Mouse (Mus musculus): ENCODE results near the gene Lmln. TPM values are rescaled to one million over a fixed set of nuclear protein-coding genes. Genes with fewer than 3 reads are reported as not detected.
"Not testable (repeated sequence)": the region's sequence is repeated elsewhere in the genome, so short reads cannot be mapped to it uniquely, and the experiment has no call there.

The Lmln gene
- total RNA-seq (2017): 0.21 to 0.57 TPM (median 0.39 TPM) in 3 replicates

GRCm38 (mm10) chr16:33062024-33062681, at the start of gene Lmln:
Gene Lmln, plus strand, starts transcription at chr16:33062521.
- peak; percentile 87 for ATAC-seq (replicated peaks; ENCODE audit: insufficient number of reproducible peaks, low FRiP score, low TSS enrichment, poor library complexity, severe bottlenecking)

GRCm38 (mm10) chr16:33013801-33014200, 48.5 kb upstream of the Lmln start:
- no peak for ATAC-seq (replicated peaks; ENCODE audit: insufficient number of reproducible peaks, low FRiP score, low TSS enrichment, poor library complexity, severe bottlenecking)

DNA sequence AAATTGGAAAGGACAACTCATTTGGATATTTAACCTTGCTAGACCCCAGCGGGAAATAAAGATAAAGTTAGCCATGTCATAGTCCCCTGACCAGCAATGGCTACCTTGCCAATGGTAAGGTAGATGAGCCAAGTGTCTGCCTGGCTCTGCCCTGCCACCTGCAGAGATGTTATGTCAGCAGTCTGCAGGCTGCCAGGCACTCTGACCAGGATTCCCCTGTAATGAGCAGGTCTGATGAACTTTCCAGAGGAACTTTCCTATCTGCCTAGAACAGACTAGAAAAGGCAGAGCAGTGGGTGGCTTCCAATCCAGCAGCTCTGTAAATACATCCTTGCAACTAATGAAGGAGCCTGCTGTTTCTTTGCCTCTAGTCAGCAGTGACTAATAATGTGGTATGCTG, 47.4 kb upstream of the Lmln start:
- no peak for ATAC-seq (replicated peaks; ENCODE audit: insufficient number of reproducible peaks, low FRiP score, low TSS enrichment, poor library complexity, severe bottlenecking)

DNA sequence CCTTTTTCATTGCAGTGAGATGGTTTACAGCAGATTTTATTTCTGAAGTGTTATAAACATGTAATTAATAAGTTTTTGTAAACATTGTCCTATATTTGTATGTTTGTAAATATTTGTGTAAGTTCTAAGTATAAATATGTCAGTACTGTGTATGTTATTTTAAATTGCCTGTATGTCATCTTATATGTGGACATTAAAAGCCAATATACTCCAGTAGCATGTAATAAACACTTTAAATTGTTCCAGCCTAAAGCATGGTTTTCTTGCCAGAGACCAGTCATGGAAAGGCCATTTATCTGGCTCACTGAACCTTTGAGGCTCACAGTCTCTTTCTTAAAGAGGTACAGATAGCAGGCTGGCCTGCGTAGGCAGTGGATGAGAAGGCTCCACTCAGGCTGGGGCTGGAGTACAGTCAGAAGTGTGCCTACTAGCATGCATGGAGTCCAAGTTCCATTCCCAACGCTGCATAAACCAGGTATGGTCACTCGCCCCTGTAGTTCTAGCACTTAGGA, 46.9 kb upstream of the Lmln start:
- ATAC-seq (replicated peaks; ENCODE audit: insufficient number of reproducible peaks, low FRiP score, low TSS enrichment, poor library complexity, severe bottlenecking): no peak

DNA sequence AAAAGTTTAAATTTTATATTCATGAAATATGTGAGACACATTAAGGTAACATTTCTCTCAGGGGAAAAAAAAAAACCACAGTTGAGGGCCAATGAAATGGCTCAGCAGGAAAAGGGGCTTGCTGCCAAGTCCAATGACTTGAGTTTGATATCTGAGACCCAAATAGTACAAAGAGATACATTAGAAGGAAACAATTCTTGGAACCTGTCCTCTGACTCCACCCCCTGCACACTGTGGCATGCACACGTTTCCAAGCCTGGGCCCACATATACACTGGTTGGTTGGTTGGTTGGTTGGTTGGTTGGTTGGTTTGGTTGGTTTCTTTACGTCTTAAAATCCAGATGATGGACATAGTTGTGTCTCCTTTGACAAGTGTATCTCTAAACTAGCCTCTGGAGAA, 46.3 kb upstream of the Lmln start:
- ATAC-seq (replicated peaks; ENCODE audit: insufficient number of reproducible peaks, low FRiP score, low TSS enrichment, poor library complexity, severe bottlenecking): no peak

GRCm38 (mm10) chr16:33017677-33018349, 44.5 kb upstream of the Lmln start:
- ATAC-seq (replicated peaks; ENCODE audit: insufficient number of reproducible peaks, low FRiP score, low TSS enrichment, poor library complexity, severe bottlenecking): no peak

DNA sequence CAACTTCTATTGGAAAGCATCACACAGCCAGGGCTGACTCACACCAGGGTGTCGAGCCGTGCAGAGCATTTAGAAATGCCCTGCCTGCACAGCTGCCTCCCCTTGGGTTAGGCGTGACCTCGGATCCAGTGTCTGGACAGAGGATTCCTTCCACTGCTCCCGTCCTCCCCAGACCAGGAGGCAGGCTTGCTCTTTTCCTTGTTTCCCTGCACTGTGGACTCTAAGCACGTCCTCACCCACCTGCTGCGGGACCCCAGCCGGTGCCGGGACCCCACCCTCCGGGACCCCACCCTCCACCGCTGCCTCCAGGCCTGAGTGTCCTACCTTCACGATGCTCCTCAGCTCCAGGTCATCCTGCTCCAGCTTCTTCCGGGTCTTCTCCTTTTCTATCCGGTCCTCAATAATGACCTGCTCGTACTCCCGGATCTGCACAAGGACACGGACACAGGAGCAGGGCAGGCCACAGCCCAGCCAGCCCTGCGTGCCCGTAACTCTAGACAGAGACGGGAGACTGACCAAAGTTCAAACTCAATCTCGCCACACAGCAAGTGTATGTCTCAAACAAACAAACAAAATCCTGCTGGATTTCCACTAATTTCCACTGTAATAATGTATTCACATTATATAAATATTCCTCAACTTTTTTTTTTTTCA, 43.1 kb upstream of the Lmln start:
- ATAC-seq (replicated peaks; ENCODE audit: insufficient number of reproducible peaks, low FRiP score, low TSS enrichment, poor library complexity, severe bottlenecking): no peak

DNA sequence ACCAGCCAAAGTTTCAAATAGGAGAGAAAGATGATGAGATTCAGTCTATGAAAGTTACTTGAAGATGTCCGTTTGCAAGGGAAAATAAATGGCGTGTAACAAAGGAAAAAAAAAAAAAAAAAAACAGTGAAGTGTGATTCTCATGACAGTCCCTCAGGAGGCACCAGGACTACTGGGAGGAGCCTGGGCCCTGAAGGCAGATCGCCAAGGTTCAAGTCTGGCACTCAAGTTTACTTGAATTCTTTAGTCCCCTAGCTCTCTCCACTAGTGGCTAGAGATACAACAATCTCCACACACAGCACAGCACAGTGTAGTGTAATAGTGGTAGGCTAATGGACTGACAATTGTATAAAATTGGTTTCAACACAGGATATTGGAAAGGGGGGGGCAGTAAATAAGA, 40.9 kb upstream of the Lmln start:
- no peak for ATAC-seq (replicated peaks; ENCODE audit: insufficient number of reproducible peaks, low FRiP score, low TSS enrichment, poor library complexity, severe bottlenecking)

GRCm38 (mm10) chr16:33023750-33024149, 38.6 kb upstream of the Lmln start:
- peak; percentile 96 for ATAC-seq (replicated peaks; ENCODE audit: insufficient number of reproducible peaks, low FRiP score, low TSS enrichment, poor library complexity, severe bottlenecking)

- no peak for ATAC-seq (replicated peaks; ENCODE audit: insufficient number of reproducible peaks, low FRiP score, low TSS enrichment, poor library complexity, severe bottlenecking)
These were observed 37.7 kb upstream of the Lmln start for GRCm38 (mm10) chr16:33024456-33025104.

- no peak for ATAC-seq (replicated peaks; ENCODE audit: insufficient number of reproducible peaks, low FRiP score, low TSS enrichment, poor library complexity, severe bottlenecking)
These were observed 36.0 kb upstream of the Lmln start for GRCm38 (mm10) chr16:33026357-33026756.

DNA sequence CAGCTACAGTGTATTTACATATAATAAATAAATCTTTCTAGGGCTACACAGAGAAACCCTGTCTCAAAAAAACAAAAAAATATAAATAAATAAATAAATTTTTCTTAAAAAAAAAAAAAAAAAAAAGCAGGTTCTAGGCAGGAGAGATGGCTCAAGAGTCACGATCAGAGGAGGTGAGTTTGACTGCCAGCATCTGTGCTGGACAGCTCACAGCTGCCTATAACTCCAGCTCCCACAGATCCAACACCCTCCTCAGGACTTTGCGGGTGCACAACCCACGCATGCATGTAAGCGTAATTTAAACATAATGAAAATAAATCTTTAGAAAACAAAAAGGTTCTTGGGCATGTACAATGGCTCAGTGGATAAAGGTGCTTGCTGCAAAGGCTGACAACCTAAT, 26.3 kb upstream of the Lmln start:
- no peak for ATAC-seq (replicated peaks; ENCODE audit: insufficient number of reproducible peaks, low FRiP score, low TSS enrichment, poor library complexity, severe bottlenecking)

GRCm38 (mm10) chr16:33042682-33043081, 19.6 kb upstream of the Lmln start:
- no peak for ATAC-seq (replicated peaks; ENCODE audit: insufficient number of reproducible peaks, low FRiP score, low TSS enrichment, poor library complexity, severe bottlenecking)

GRCm38 (mm10) chr16:33043268-33043667, 19.1 kb upstream of the Lmln start:
- no peak for ATAC-seq (replicated peaks; ENCODE audit: insufficient number of reproducible peaks, low FRiP score, low TSS enrichment, poor library complexity, severe bottlenecking)

GRCm38 (mm10) chr16:33048004-33048403, 14.3 kb upstream of the Lmln start:
- ATAC-seq (replicated peaks; ENCODE audit: insufficient number of reproducible peaks, low FRiP score, low TSS enrichment, poor library complexity, severe bottlenecking): no peak

DNA sequence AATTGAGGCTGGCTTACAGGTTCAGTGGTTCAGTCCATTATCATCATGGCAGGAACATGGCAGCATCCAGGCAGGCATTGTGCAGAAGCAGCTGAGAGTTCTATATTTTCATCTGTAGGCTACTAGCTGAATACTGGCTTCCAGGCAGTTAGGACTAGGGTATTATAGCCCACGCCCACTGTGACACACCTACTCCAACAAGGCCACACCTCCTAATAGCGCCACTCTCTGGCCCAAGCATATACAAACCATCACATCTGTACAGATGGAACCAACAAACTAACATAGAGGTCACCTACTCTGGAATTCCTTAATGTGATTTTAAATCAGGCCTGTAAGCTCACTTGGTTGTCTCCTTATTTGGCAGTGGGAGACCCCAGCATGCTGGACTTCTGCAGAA, 13.6 kb upstream of the Lmln start:
- no peak for ATAC-seq (replicated peaks; ENCODE audit: insufficient number of reproducible peaks, low FRiP score, low TSS enrichment, poor library complexity, severe bottlenecking)

GRCm38 (mm10) chr16:33049809-33050208, 12.5 kb upstream of the Lmln start:
- no peak for ATAC-seq (replicated peaks; ENCODE audit: insufficient number of reproducible peaks, low FRiP score, low TSS enrichment, poor library complexity, severe bottlenecking)

DNA sequence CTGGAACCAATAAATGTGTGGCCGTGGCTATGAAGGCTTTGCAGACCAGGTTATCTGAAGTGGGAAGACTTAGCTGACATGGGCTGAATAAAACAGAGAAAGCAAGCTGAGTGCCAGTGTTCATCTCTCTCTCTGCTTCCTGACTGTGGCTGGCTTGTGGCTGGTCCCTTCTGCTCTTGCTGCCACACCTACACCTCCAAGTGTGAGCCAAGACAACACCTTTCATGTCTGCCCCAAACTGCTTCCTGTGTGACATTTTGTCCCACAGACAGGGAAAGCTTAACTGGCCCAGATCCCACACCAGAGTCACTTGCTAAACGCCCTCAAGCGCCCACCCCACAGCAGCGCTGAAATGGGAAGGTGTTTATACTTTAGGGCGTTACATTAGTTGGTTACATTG, 9.2 kb upstream of the Lmln start:
- ATAC-seq (replicated peaks; ENCODE audit: insufficient number of reproducible peaks, low FRiP score, low TSS enrichment, poor library complexity, severe bottlenecking): no peak

DNA sequence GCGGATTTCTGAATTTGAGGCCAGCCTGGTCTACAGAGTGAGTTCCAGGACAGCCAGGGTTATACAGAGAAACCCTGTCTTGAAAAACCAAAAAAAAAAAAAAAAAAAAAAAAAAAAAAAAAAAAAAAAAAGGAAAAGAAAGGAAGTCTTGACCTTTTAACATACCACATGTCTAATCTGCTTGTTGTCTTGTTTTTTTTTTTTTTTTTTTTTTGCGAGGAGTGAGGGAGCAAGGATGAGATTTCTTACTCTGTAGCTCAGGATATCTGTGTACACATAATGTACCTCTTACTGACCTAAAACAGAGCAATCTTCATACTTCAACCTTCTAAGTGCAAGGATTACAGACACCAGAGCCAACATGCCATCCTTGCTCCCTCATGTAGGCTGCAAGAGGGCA, 7.4 kb upstream of the Lmln start:
- not testable (repeated sequence) for ATAC-seq (replicated peaks; ENCODE audit: insufficient number of reproducible peaks, low FRiP score, low TSS enrichment, poor library complexity, severe bottlenecking)
